Mouse (Mus musculus) layer of hippocampus, postnatal 14 days (tissue): Measurements from ENCODE around the gene Tnfrsf8. TPM values are rescaled to one million over a fixed set of nuclear protein-coding genes. Genes with fewer than 3 reads are reported as not detected.
"Not testable (repeated sequence)": the region's sequence is repeated elsewhere in the genome, so short reads cannot be mapped to it uniquely, and the experiment has no call there.

Experiments
- DNase-seq, 2 experiments: peaks; one replicate each; pipeline ENCODE4 v3.0.0; 2021 to 2022; ENCODE audit warnings: low spot score in 2 of 2, mixed read lengths in 1 of 2
- total RNA-seq, 2 experiments: library from RNA; stranded (reverse); gene quantifications; 2 replicates each; pipeline ENCODE4 v1.2.3; 2021

Gene Tnfrsf8
- total RNA-seq, 2 experiments from 2014 or later, result 0.58 to 0.79 TPM

DNA sequence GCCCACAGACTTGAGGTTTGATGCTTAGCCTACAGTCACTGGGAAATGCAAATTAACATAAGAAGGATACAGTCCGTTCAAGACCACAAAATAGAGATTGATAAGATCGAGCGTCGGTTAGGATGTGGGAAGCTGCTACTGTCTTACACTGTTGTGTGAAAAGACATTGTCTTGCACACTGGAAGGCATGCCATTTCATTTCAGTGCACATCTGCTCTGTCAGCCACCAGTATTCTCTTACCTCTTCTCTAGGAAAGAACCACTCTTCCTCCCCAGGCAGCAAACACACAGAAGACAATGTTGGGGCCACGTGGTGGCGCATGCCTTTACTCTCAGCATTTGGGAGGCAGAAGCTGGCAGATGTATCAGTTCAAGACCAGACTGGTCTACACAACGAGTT is 2.4 kb downstream of the Tnfrsf8 start:
- no peak for DNase-seq

- DNase-seq, result no peak
These were observed 4.1 kb downstream of the Tnfrsf8 start for GRCm38 (mm10) chr4:145310859-145311258.

DNA sequence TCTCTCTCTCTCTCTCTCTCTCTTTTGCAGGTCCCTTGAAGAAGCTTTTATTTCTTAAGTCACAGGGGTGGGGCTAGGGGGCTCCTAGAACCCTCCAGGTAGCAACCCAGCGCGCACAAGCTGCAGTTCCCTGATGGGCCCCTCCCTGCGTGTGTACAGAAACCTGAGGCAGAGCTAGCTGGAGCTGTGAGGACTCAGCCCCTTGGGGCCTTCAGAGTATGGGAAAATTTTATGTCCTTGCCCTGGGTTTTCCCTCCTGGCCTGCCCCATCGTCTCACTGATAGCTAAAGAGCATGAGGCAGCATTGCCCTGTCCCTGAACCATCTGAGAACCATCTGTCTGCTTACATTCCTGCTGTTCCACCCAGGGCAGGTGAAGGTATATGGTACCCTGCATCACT is 8.5 kb downstream of the Tnfrsf8 start:
- DNase-seq, result no peak

- DNase-seq, result not testable (repeated sequence)
These were observed 9.2 kb downstream of the Tnfrsf8 start for GRCm38 (mm10) chr4:145305661-145306362.

GRCm38 (mm10) chr4:145304109-145304508 is 10.9 kb downstream of the Tnfrsf8 start:
- DNase-seq, result peak in 1 of 2 experiments; percentile 77

- no peak for DNase-seq
These were observed 12.9 kb downstream of the Tnfrsf8 start for GRCm38 (mm10) chr4:145302106-145302505.

DNA sequence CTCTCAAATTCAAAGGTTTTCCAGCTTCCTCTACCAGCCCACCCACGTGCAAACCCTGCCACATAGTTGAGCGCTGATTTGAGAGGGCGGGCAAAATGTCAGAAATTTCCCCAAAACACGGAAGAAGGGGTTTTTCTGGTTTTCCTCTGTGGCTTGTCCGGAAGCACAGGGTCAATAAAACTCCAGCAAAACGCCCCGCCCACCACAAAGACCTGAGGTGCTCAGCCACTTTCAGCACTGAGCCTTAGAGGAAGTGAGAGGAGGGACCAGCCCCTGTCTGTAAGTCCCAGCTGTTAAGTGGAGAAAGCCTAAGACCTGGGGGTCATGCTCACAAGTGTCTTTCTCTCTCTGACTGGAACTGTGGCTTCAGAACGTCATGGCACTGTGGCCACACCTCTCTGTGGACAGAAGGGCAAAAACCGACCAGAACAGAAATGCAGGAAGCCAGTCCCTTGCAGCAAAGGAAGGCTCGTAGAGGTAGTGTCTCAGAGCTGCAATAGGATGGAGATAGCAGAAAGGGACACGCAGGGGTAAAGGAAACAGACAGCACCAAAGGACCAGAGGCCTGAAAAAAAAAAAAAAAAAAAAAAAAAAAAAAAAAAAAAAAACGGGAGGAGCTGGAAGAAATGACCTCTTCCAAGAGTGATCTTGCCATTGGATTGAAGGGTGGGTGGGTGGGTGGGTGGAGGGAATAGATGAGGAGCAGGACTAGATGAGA is 14.6 kb downstream of the Tnfrsf8 start:
- no peak for DNase-seq

DNA sequence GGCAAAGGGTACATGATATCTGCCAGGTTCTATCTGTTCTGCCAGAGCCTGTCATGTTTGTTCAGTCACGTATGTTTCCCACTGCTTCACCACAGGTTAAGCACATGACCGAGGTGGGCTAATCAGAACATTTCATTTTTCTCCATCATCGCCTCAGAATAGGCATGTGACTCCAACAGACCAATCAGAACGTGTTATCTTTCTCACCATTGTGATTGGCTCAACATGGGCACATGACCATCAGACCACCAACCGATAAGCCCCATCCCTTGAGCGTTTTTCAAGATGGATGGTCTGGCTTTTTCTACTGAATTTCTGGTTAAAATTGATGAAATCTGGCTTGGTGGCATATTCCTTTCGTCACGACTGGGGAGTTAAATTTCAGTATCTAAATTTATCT is 15.6 kb downstream of the Tnfrsf8 start:
- no peak for DNase-seq

GRCm38 (mm10) chr4:145298846-145299245 is 16.1 kb downstream of the Tnfrsf8 start:
- no peak for DNase-seq

DNA sequence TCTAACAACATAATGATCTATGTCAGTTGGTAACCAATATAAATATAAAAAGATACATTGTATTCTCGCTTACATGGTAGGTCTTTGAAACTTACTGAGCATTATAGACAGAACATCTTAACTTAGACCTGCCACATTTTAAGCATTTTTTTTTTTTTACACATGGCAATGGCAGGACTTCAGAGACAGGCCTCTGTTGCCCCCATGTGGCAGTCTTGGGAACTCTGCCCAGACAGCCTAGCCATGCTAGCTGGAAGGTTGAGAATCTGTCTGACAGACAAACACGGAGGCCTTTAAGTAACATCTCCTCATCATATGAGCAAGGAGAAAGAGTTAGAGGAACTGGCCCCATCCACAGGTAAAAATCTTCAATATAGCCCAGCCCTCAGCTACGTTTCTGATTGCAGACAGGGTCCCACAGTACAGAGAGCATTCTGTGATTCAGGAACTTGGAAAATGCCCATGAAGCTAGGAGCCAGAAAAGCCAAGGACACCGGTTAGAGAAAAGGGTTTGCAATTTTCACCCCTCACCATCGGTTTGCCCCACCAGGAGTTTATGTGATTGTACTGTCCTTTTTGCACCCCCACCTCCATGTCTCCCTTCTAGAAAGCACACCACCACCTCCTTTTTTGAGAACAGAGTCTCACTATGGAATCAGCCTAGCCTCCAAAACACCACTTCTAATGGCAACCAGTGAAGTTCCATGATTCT is 19.2 kb downstream of the Tnfrsf8 start:
- DNase-seq, result peak; percentile 60 to 73

DNA sequence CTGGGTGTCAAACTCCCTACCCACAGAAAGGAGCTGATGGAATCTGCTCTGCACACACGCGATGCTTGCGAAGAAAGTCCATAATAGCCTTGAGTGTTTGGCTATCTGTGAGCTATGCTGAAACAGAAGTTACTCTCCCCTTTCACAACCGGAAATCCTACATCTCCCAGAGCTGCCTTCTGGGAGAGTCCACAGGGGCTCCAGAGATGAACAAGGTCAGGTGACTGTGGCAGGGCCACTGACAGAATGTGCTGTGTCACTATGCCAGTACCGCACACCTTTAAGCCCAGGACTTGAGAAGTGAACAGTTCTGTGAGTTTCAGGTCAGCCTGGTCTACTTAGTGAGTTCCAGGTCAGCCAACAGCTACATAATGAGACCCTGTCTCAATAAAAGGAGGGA is 20.4 kb downstream of the Tnfrsf8 start:
- DNase-seq, result no peak

- DNase-seq, result peak; percentile 75 to 88
These were observed 28.4 kb downstream of the Tnfrsf8 start for GRCm38 (mm10) chr4:145286369-145287120.

GRCm38 (mm10) chr4:145284675-145285074 is 30.3 kb downstream of the Tnfrsf8 start:
- no peak for DNase-seq

GRCm38 (mm10) chr4:145283441-145283840 is 31.5 kb downstream of the Tnfrsf8 start:
- no peak for DNase-seq

DNA sequence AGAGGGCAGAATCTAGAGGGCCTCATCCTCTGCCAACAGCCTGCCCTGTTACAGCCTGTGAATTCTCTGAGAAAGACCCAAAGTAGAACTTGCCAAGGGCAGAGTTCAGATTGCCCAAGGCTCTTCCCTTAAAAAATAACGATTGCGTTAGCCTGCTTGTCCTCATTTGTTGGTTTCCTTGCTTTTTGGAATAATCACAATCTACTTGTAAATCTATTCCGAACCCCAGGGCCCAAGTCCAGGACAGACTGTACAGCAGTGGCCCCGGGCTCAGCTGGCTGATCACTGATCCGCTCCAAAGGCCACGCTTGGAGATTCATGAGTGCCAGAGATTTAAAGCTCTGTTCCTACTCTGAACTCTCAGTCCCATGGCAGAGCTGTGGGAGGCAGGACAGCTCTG is 34.0 kb downstream of the Tnfrsf8 start:
- DNase-seq, result no peak

DNA sequence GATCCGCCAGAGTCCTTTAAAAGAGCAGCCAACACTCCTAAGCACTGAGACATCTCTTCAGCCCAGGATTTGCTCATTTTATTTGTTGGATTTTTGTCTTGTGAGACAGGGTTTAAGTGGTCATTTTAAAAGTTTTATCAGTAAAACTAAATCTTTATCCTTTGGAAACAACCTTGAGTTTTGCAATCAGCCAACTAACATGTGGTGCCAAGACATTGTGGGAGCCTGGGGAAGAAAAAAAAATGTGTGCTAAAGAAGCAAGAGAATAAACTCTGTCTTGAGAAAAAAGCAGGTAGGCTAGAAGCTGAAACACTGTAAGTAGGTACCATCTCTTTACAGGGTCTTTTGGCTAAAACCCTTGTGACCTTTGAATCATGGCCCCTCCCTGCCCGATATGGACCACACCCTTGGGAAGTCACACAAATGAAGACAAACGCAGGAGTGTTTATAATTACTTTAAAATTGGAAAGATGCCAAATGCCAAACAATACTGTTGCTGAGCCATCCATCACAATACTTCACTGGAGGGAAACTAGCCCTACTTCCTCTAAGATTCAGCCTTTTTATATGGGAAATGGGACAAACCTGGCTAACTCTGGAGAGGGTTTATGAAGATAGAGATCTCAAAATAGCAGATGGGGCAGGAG is 36.1 kb downstream of the Tnfrsf8 start:
- no peak for DNase-seq

- no peak for DNase-seq
These were observed 36.7 kb downstream of the Tnfrsf8 start for GRCm38 (mm10) chr4:145278231-145278630.

GRCm38 (mm10) chr4:145276368-145277249 is 38.4 kb downstream of the Tnfrsf8 start:
- DNase-seq, result no peak

GRCm38 (mm10) chr4:145274887-145275286 is 40.1 kb downstream of the Tnfrsf8 start:
- DNase-seq, result no peak

DNA sequence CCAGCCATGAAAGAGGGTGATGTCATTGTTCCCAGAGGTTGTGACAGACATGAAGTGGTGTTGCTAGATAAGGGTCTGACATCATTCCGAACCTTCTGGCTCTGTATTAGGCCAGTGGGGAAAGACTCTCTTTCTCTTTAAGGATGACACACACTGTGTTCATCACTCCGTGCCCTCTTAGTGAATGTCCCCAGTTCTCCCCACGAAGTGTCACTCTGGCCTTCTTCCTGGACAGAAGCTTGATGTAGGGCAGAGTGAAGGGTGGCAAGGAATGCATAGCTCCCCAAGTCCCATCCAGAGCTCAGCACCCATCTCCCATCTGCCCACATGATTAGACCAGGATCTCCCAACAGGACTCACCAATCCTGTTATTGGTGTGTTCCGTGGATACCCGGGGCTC is 41.0 kb downstream of the Tnfrsf8 start:
- DNase-seq, result no peak
